Mouse (Mus musculus) erythroblast, embryonic 14.5 days (primary cell): Measurements from ENCODE around the gene Hap1.

Experiments used
- GATA1 ChIP-seq: IDR thresholded peaks from 2 replicates; pipeline ENCODE4 v1.6.1; 2012; ENCODE audit warnings: low read length, inconsistent platforms, mixed read lengths
- TAL1 ChIP-seq: IDR thresholded peaks from 3 replicates; pipeline ENCODE4 v1.6.1; 2012; ENCODE audit warnings: low read length, inconsistent platforms, mixed read lengths

- TF ChIP-seq TAL1 (no peak), GATA1 (no peak)
These were observed 36.0 kb upstream of the Hap1 start for GRCm38 (mm10) chr11:100391884-100392345.
